Mouse (Mus musculus) megakaryocyte, embryonic 14.5 days (primary cell): ENCODE results near the gene Cnga4.

Experiments used
- FLI1 ChIP-seq: IDR thresholded peaks from 2 replicates; pipeline ENCODE4 v1.6.1; 2012; ENCODE audit warnings: low read length, inconsistent platforms, mixed read lengths
- GATA1 ChIP-seq: IDR thresholded peaks from 3 replicates; pipeline ENCODE4 v1.6.1; 2012; ENCODE audit warnings: mixed read lengths, low read length, inconsistent platforms, borderline replicate concordance

DNA sequence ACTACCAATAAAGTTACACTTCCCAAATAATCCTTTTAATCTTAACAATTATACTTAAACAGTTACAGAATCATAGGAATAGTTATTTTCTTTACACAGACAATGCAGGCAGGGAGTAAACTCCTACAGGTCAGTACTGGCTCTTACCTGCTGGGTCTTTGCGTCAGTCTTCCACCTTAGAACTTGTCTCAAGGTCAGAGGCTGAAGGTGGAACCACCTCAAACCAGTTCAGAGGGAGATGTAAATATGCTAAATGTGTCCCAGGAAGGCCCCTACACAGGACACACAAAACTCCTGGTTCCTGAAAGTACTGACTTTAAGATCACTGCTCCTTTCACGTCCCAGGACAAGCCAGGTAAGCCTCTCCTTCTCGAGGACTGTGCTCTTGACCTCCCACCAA, 40.7 kb downstream of the Cnga4 start:
- TF ChIP-seq FLI1: no peak
- TF ChIP-seq GATA1: no peak
